Mouse (Mus musculus) heart, adult 2 months (tissue): Measurements from ENCODE around the gene Agbl4. TPM values are rescaled to one million over a fixed set of nuclear protein-coding genes. Genes with fewer than 3 reads are reported as not detected.

ENCODE experiments used
- DNase-seq, 2 experiments: peaks; one replicate each; pipeline ENCODE4 v3.0.0; 2021
- H3K27ac ChIP-seq: fragments of 200-600 bp; 2 replicates; pipeline ENCODE4 v1.8.1; 2022
- H3K27me3 ChIP-seq: fragments of 200-500 bp; 2 replicates; pipeline ENCODE4 v1.6.1; 2012; ENCODE audit warnings: mild to moderate bottlenecking, low read length, inconsistent platforms, mixed read lengths; ENCODE audit not compliant: control insufficient read depth, insufficient read depth
- H3K36me3 ChIP-seq: fragments of 200-500 bp; 2 replicates; pipeline ENCODE4 v1.6.1; 2012; ENCODE audit warnings: low read length, inconsistent platforms; ENCODE audit not compliant: control insufficient read depth, insufficient read depth
- H3K4me1 ChIP-seq: fragments of 200-500 bp; 2 replicates; pipeline ENCODE4 v1.6.1; 2011; ENCODE audit warnings: low read length; ENCODE audit not compliant: control insufficient read depth, insufficient read depth
- H3K4me3 ChIP-seq: fragments of 200-600 bp; 2 replicates; pipeline ENCODE4 v1.8.1; 2022
- H3K79me2 ChIP-seq: fragments of 200-500 bp; replicated peaks from 2 replicates; pipeline ENCODE4 v1.6.1; 2012; ENCODE audit warnings: mild to moderate bottlenecking, inconsistent platforms, low read length, moderate library complexity, mixed read lengths; ENCODE audit not compliant: control insufficient read depth, insufficient read depth
- H3K9ac ChIP-seq: fragments of 200-500 bp; 2 replicates; pipeline ENCODE4 v1.6.1; 2012; ENCODE audit warnings: low read depth, mild to moderate bottlenecking, control low read depth, inconsistent platforms, low read length, mixed read lengths
- CTCF ChIP-seq: fragments of 200-600 bp; IDR thresholded peaks from 2 replicates; pipeline ENCODE4 v1.8.1; 2022; ENCODE audit warnings: antibody characterized with exemption, mild to moderate bottlenecking, moderate library complexity
- EP300 ChIP-seq: fragments of 200-500 bp; IDR thresholded peaks from 2 replicates; pipeline ENCODE4 v1.6.1; 2011; ENCODE audit warnings: low read depth, low read length, control low read depth; ENCODE audit not compliant: insufficient read depth
- POLR2A ChIP-seq: fragments of 200-500 bp; IDR thresholded peaks from 2 replicates; pipeline ENCODE4 v1.6.1; 2011; ENCODE audit warnings: mild to moderate bottlenecking, low read depth, low read length, control low read depth; ENCODE audit not compliant: insufficient read depth
- WGBS: fragments of 180-500 bp; shearing (Covaris S2); methylation state at CpG from one replicate; pipeline ENCODE4 v1.1.7; 2018; 5-methylcytosine and 5-hydroxymethylcytosine counted together
- intact Hi-C: fragments of 180-260 bp; cut with DNase I; formaldehyde crosslinking; loops from one replicate; pipeline ENCODE4 v1.15.1; 2025
- polyA plus RNA-seq: library from polyadenylated mRNA; depleted of rRNA; stranded (reverse); fragments of >200 nt; gene quantifications from 2 replicates; pipeline ENCODE4 v1.2.3, GENCODE M21; 2012
- total RNA-seq, 2 experiments: library from RNA; stranded (reverse); gene quantifications; 2 replicates each; pipeline ENCODE4 v1.2.3; 2021

The Agbl4 gene
- total and polyA plus RNA-seq, 3 experiments = 0.08 to 0.39 (median 0.30) TPM

DNA sequence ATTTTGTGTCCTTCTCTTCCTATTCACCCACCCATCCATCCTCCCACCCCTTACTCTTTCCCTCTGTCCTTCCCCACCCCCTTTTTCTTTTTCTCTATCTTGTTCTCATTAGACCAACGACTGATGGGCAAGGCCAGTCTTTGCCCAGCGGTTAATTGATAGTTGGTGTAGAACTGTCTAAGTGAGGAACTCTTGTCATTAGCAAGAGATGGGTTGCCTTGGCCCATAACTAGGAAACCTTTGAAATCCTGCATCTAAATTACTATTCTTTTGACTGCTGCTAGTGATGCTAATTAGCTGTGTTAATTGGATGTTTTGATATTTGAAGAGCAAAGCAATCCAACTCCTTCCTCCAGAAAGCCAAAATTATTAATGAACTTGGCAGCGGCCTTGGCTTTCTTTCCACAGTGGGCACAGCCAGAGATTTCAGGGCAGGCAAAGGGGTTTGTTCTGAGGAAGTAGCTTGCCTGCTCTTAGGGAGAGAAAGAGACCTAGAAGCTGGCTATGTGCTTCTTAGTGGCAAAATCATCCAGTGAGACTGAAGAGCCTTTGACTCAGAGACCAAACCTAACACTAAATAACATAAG lies 1238.2 kb downstream of the Agbl4 start:
- Histone ChIP-seq H3K79me2 (no peaks in the 10 kb centered on the region), H3K27me3 (no peaks in the 10 kb centered on the region), H3K36me3 (no peaks in the 10 kb centered on the region), H3K27ac (no peak overlapping the region), H3K4me1 (no peaks in the 10 kb centered on the region), H3K9ac (no peak overlapping the region), H3K4me3 (no peak overlapping the region)
- no peak for DNase-seq
- 86% methylated on average over 3 of the region's 3 CpGs for WGBS
- intact Hi-C loops = no loop called here
- no peak for TF ChIP-seq CTCF
- TF ChIP-seq EP300 = no peak
- TF ChIP-seq POLR2A = no peak

DNA sequence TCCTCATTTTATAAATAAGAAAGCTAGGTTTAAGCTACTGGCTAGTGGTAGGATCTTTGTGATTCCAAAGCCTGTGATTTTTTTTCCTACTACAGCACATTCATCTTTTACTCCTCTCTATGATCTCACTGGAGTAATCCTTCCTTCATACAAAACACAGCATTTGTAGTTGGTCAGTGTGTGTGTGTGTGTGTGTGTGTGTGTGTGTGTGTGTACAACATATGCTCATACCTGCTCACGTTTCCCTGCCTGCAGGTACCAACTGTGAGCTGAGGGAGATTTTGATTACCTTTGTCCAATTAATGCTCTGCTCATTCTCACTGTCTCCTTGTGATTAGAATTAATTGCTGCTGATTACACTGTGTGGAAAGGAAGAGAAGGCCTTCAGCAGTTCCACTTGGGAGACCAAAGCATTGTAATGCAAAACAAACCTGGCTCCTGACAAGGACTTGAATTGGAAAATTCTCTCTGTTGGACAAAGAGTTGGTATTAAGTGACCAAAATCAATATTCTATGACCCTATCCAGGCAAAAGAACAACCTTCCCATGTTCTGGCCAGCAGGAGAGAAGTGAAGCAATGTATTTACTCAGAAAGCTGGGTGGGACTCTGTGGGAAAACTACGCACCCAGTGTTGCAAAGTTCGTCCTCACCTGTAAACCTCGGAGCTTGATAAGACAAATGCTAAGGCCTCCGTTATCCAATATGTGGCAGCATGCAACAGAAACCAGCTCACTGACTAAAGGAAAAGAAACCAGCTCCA lies 1241.7 kb downstream of the Agbl4 start:
- intact Hi-C loops = no loop called here
- TF ChIP-seq CTCF = no peak
- TF ChIP-seq EP300 = no peak
- TF ChIP-seq POLR2A = no peak

DNA sequence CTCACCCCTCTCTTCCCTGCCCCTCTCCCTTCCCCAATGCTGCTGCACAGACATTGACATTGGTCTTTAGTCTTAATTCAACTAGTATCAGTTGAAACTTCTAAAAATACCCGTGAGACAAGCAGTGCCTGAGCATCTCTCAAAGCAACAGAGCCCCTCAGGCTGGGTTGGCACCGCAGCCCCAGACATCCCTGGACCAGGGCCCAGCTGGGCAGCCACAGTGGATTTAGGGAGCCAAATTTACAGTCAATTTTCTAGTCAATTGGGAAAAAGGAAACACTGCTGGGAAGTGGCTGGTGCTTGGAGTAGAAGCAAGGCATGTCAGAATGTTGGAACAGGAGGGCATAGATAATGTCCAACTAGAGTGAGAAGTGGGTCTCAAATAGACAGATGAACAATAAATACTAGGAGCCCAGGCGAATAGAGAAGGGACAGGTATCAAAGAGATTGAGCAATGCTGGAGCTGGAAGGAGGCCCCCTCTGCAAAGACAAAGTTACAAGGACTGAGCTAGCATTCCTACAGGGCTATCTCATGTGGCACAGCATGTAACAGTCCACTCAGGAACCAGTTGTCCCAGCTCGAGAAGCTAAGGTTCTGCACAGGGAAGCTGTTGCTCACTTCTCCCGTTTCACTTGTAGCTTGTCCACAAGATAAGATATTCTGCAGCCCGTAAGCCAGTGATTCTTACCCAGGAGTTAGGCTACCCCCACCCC lies 1247.8 kb downstream of the Agbl4 start:
- intact Hi-C loops = loop anchor here (5.0 kb wide), 1 partner anchor 318 kb away; no protein-coding TSS in a partner anchor
- no peak for DNase-seq
- Histone ChIP-seq H3K9ac (no peak overlapping the region), H3K4me1 (no peaks in the 10 kb centered on the region), H3K36me3 (no peaks in the 10 kb centered on the region), H3K79me2 (no peaks in the 10 kb centered on the region), H3K27ac (no peak overlapping the region), H3K27me3 (no peaks in the 10 kb centered on the region), H3K4me3 (no peak overlapping the region)
- TF ChIP-seq EP300 = no peak
- TF ChIP-seq POLR2A = no peak
- TF ChIP-seq CTCF = no peak
- 28% methylated on average over 6 of the region's 6 CpGs for WGBS

More for the DNA sequence above, 1241.7 kb downstream of the Agbl4 start:
- Histone ChIP-seq H3K36me3 (no peaks in the 10 kb centered on the region), H3K4me1 (no peaks in the 10 kb centered on the region), H3K27me3 (no peaks in the 10 kb centered on the region), H3K79me2 (no peaks in the 10 kb centered on the region), H3K9ac (no peak overlapping the region), H3K27ac (no peak overlapping the region), H3K4me3 (no peak overlapping the region)
- DNase-seq = no peak
- 87% methylated on average over 5 of the region's 5 CpGs for WGBS

DNA sequence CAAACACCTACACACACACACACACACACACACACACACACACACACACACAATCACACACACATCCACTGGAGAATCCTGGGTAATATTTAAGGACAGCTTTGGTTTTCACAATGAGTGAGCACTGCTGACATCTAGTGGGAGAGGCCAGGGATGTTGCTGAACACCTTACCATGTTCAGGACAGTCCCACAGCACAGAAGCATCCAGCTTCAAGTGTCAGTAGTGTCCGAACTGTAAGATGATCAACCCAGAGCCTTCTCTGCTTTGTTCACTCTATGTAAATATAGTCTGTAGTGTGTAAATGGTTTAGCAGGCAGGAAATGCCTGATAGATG lies 1248.3 kb downstream of the Agbl4 start:
- 38% methylated on average over 1 of the region's 1 CpGs for whole genome bisulfite sequencing
- H3K4me3 ChIP-seq = no peak overlapping the region
- H3K27ac ChIP-seq = no peak overlapping the region
- intact Hi-C loops = loop anchor here (5.0 kb wide), 1 partner anchor 318 kb away; no protein-coding TSS in a partner anchor
- peak; percentile 57 for TF ChIP-seq CTCF
- TF ChIP-seq EP300 = no peak
- TF ChIP-seq POLR2A = no peak
- no peaks in the 10 kb centered on the region for H3K27me3 ChIP-seq
- no peaks in the 10 kb centered on the region for H3K79me2 ChIP-seq
- H3K9ac ChIP-seq = no peak overlapping the region
- DNase-seq = no peak
- H3K36me3 ChIP-seq = no peaks in the 10 kb centered on the region
- H3K4me1 ChIP-seq = no peaks in the 10 kb centered on the region

DNA sequence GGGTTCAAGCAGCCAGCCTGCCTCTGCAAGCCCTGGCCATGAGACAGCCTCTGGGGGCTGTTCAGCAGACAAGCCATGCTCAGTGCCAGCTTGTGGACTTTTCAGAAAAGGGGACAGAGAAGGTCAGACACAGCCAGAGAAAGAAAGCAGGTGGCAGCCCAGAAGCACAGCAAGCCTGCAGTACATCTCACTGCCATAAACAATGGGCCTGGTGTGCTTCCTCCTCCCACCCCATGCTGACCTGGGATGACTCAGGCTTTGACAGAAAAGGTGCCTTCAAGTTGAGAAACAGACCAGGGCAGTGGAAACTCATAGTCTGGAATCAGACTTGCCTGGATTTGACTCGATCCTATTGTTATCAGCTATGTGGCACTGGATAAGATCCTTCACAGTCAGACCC lies 1256.0 kb downstream of the Agbl4 start:
- no peak for DNase-seq
- WGBS = 18% methylated on average over 1 of the region's 1 CpGs
- Histone ChIP-seq H3K79me2 (no peaks in the 10 kb centered on the region), H3K4me3 (no peak overlapping the region), H3K27ac (no peak overlapping the region), H3K36me3 (no peaks in the 10 kb centered on the region), H3K4me1 (no peaks in the 10 kb centered on the region), H3K9ac (no peak overlapping the region), H3K27me3 (no peaks in the 10 kb centered on the region)
- TF ChIP-seq POLR2A = no peak
- no peak for TF ChIP-seq CTCF
- TF ChIP-seq EP300 = no peak
- intact Hi-C loops = no loop called here
